Mouse (Mus musculus): ENCODE data around the gene Pcolce. TPM values are rescaled to one million over a fixed set of nuclear protein-coding genes. Genes with fewer than 3 reads are reported as not detected.

Gene Pcolce
- polyA plus RNA-seq, 2 experiments from 2014 or later: 0.53 TPM; not detected in 1

DNA sequence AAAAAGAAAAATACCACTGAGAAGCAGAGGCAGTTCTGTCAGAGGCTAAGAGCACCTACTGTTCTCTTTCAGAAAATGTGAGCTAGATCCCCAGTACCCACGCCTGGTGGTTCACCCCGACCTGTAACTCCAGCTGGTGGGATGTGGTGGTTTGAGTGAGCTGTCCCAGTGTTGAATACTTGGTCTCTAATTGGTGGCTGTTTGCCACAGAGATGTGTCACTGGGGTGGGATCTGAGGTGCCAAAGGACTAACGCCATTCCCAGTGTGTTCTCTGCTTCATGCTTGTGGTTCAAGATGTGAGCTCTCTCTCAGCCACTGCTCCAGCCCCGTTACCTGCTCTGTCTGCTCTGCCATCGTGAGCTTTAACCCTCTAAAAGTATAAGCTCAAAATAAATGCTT lies 23.1 kb downstream of the Pcolce start:
- no peak for ATAC-seq

DNA sequence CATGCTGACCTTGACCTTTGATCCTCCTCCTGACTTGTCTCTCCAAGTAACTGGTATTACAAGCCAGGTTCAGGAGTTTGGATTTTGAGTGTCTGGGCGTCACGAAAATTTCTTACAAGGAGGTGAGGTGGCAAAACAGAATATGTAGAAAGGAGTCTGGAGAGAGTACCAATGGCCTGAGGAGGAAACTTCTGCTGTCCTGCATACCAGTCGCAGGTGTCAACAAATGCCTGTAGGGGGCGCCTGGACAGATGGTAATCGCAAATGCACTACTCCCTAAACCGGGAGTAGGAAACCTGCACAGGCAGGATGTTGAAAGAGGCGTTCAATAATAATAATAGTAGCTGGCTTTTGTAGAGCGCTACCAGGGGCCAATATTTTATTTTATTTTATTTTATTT lies 28.6 kb downstream of the Pcolce start:
- no peak for ATAC-seq

DNA sequence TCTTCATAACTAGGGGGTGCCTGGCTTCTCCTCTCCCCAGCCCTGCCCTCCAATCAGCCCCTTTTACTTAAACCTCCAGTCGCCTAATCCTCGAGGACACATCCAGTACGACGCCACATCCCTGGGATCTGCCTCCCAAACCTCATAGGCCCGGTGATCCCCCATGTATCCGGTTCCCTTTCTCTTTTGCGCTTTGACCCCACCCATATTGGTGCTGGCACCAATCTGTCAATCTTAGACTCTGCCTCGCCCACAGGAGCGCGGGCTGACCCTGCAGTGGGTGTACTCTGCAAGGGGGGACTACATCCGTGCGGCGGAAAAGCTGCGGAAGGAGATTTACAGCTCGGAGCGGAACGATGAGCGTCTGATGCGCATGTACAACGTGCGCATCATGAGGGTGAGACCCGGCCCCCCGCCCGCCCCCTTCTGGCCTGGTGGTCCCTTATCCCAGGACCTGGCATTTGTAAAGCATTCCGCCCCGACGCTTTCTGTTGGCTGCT lies 29.9 kb downstream of the Pcolce start:
- ATAC-seq: no peak

DNA sequence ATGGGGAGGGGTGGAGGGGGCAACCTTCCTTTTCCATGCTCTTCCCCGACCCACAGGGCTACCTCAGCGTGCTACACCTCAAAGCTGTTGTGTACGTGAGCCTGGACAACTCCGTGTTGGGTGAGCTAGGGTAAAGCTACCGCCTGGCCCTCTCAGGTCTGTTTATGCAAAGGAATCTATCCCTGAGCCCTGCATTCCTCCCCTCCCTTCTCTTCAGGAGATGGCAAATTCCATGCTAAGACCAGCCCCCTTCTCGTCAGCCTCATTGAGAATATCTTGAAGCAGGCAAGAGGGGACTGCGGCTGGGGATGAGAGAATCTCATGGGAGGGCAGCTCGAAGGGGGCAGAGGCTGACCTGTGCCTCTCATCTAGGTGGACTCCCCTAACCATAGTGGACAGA lies 30.9 kb downstream of the Pcolce start:
- ATAC-seq: no peak

DNA sequence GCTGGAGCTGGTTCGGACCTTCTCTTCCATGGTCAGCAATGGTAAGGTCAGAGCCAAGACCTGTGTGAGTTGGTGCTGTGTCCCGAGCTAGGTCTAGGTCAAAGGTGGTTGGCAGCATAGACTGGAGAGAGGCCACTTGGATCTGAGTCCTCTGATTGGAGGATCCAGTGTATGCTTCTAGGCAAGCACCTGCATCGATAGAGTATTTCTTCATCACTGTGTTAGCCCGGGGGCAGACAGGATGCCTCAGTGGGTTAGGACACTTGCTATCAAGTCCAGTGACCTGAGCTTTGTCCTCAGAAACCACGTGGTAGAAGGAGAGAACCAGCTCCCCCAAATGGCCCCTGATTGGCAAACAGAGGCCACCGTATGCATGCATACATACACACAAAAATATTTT lies 33.3 kb downstream of the Pcolce start:
- ATAC-seq: no peak

DNA sequence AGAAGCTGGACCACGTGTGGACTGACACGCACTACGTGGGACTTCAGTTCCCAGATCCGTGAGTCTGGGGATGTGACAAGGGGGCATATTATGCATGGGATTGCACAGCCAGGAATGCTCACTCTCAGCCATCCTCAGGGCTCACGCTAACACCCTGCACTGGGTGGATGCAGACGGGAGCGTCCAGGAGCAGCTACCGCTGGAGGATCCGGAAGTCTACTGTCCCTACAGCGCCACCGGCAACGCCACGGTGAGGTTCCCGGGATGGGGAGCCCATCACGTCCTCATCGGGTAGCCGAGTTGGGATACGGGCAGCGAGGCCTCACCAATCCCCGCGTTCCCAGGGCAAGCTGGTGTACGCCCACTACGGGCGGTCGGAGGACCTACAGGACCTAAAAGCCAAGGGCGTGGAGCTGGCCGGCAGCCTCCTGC lies 39.1 kb downstream of the Pcolce start:
- ATAC-seq: no peak

DNA sequence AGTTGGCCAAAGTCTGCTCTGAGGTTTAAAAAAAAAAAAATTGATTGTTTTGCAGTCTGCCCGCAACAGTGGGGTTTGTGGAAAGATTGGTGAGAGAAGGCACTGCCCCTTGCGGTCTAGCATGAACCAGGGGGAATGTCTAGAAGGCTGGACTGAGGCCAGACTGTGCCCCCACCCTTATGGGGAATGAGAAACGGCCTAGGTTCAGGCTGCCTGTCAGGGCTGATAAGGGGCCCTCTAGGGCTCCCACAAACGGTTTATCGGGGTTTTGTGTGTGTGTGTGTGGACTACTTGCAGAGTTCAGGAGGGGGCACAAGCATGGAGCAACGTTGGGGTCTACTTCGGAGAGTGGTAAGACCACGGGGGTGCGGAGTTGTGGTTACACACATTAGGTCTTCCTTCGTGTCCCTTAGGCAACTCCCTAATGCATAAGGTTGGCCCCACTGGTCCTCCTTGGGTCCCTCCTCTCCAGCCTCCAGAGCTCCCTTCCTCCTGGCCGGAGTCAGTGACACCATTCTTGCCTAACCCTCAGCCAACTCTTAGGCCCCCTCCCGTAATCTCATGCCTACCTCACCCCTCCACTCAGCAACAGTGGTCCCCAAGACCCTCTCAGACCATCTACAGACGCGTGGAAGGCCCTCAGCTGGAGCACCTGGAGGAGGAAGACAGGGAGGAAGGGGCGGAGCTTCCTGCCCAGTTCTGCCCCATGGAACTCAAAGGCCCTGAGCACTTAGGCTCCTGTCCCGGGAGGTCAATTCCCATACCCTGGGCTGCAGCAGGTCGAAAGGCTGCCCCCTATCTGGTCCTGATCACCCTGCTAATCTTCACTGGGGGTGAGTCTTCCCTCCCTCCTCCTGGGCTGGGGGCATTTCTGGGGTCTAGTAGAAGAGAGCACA lies 42.6 kb downstream of the Pcolce start:
- ATAC-seq: no peak

DNA sequence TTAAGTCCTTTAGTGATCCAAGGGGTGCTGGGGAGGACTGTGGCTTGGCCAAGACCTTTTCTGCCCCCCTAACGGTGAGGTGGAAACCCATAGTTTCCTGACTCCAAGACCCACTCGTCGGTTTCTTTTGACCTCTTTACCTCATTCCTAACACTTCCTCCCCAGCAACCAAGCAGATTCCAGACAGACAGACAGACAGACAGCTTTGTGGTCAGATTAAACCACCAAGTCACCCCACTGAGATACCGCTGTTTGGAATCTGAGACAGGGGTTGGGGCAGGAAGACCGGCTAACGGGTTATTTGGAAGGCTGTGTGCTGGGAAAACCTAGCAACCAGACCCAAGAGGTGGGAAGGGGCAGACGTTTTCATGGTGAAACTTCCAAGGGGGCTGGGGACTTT lies 43.4 kb downstream of the Pcolce start:
- ATAC-seq: no peak

DNA sequence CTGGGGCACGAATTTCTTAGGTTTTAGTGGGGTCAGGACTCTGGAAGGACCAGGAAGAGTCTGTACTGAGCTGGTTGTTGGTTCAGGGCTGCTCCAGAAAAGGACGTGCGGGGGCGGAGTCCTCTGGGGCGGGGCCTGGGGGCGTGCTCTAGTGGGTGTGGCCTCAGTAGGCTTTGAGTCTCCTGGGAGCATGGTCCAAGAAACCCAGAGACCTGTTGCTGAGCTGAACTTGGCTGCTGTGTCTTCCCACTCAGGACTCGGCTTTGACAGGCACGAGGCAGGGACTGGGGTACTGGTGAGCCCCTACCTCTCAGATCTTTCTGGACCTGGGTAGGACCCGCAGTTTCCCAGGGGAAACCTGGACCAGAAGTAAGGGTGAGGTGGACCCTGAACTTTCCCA lies 43.9 kb downstream of the Pcolce start, which contains the start of gene Tfr2:
TSS of gene Tfr2 (plus strand) at position 176 of the 400 bp plus-strand sequence.
- ATAC-seq: no peak

DNA sequence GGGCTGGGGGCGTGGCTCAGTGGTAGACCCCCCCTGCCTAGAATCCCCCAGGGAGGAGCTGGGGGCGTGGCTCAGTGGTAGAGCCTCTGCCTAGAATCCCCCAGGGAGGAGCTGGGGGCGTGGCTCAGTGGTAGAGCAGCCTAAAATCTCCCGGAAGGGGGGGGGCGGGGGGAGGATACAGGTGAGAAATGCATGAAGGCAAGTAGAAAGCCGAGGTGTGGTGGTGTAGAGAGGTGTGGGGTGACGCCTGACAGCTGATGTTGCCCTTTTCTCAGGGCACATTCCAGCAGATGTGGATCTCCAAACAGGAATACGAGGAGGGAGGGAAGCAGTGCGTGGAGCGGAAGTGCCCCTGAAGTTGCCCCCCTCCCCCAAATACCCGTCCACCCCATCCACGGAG lies 44.6 kb downstream of the Pcolce start:
- no peak for ATAC-seq

DNA sequence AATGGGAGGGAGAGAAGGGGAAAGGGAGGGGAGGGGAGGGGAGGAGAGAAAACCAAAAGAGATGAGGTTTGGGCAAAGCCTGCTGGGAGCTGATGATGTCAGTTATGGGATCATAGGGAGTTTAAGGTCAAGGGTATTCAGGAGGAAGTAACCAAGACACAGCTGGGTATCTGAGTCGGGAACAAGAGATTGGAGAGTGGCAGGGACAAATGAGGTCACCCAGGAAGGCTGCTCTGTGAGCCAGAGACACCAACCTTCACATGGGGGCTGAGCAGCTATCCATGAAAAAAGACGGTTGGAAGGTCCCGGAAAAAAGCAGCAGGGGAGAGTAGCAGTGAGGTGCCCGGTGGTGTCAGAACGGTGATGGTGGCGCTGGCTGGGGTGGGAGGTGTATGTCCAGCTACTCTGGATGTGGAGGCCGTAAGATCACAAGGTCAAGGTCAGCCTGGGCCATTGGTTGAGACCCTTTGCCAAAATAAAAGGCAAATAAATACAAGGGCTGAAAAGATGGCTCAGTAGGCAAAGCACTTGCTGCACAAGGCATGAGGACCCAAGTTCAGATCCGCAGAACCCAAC lies 45.3 kb downstream of the Pcolce start:
- no peak for ATAC-seq

DNA sequence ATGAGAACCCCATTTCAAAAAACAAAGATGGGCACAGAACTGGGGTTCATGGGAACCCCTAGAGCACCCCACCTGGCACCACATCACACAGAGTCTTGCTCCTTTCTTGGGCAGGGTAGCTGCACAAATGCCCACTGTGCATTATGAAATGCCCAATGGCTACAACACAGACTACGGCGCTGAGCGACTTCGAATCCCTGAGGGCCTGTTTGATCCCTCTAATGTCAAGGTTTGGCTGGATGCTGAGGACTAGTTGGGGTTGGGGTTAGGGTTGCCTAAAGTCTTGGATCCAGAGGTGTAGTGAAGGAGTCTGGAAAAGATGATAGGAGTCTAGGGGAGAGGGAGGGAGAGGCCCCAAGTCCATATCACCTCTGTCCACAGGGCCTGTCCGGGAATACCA lies 47.2 kb downstream of the Pcolce start:
- no peak for ATAC-seq

DNA sequence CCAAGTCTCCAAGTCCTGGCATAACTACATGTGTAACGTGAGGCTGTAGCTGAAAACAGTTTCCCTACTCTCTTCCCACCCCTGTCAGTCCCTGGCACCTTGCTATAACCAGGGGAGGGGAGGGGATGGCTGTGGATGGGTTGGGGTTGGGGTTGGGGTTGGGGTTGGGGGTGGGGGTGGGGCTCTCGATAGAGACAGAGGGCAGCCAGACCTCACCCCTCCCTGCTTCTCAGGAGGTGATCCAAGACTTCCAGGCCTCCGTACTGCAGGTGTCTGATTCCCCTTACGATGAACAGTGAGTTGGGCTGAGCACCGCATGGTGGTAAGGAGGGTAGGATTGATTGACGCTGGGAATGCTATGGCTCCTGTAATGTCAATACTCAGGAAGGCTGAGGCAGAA lies 47.8 kb downstream of the Pcolce start:
- ATAC-seq: no peak

DNA sequence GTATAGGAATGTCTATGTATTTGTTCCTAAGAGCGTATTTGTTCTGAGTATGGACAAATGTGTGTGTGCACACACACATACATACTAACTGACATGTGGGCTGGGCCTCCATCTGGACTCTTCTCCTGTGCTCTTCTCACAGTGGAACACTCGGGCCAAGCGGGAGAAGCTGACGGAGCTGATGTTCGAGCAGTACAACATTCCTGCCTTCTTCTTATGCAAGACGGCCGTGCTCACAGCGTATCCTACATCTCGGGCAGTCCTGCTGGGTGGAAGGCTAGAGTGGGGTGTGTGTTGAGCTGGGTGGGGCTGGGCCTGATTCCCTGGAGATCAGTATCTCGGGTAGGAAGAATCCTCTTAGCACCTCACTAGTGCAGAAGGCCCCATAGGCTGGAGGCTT lies 50.6 kb downstream of the Pcolce start:
- ATAC-seq: no peak

DNA sequence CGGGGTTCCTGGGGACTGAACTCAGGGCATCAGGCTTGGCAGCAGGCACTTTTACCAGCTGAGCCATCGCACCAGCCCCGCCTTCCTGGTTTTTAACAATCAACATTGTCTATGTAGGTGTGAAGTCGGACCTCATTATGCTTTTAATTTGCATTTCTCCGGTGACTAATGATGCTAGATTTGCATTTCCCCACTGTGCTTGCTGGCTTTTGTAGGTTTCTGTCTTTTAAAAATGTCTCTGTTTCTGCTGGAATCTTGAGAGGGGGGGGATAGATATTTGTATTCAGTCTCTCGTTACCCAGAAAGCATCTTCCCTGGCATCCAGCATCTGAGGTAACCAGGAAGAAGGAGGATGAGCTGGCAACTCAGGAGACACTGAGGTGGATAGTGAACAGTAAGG lies 52.0 kb downstream of the Pcolce start:
- no peak for ATAC-seq

Other genes starting within 250 kb of the Pcolce start
- under 1 TPM; 0.11 to 0.21 TPM for gene Zan, start 136.7 kb downstream of the Pcolce start, polyA plus RNA-seq (2017; shearing (Covaris generic))
- gene Pop7, start 111.3 kb downstream of the Pcolce start, polyA plus RNA-seq (2017; shearing (Covaris generic)): 10 to 100 TPM; 60.7 to 66.2 TPM
- 10 to 100 TPM; 18.5 to 22.6 TPM for gene Gigyf1, start 95.2 kb downstream of the Pcolce start, polyA plus RNA-seq (2017; shearing (Covaris generic))
- gene Epo, start 80.5 kb downstream of the Pcolce start, polyA plus RNA-seq (2017; shearing (Covaris generic)): not detected
- 10 to 100 TPM; 73.0 to 82.7 TPM for gene Gnb2, start 80.3 kb downstream of the Pcolce start, polyA plus RNA-seq (2017; shearing (Covaris generic))
- gene Actl6b, start 60.3 kb downstream of the Pcolce start, polyA plus RNA-seq (2017; shearing (Covaris generic)): not detected
- under 1 TPM; 0.60 to 0.79 TPM for gene Tfr2, start 43.9 kb downstream of the Pcolce start, polyA plus RNA-seq (2017; shearing (Covaris generic))
- 10 to 100 TPM; 33.2 to 38.8 TPM for gene Mospd3, start 12.7 kb downstream of the Pcolce start, polyA plus RNA-seq (2017; shearing (Covaris generic))
- gene Fbxo24, start 15.2 kb upstream of the Pcolce start, polyA plus RNA-seq (2017; shearing (Covaris generic)): under 1 TPM in 1 of 2 experiments, not detected in 1; 0.33 TPM
- 10 to 100 TPM; 61.6 to 68.6 TPM for gene Lrch4, start 15.3 kb upstream of the Pcolce start, polyA plus RNA-seq (2017; shearing (Covaris generic))
- gene Gm20605, start 15.4 kb upstream of the Pcolce start, polyA plus RNA-seq (2017; shearing (Covaris generic)): 10 to 100 TPM in 1 of 2 experiments, 1 to 10 TPM in 1; 8.1 to 10.2 TPM
- gene Sap25, start 27.6 kb upstream of the Pcolce start, polyA plus RNA-seq (2017; shearing (Covaris generic)): 10 to 100 TPM; 30.0 to 32.3 TPM
- not detected for gene Irs3, start 31.9 kb upstream of the Pcolce start, polyA plus RNA-seq (2017; shearing (Covaris generic))
- gene Agfg2, start 70.9 kb upstream of the Pcolce start, polyA plus RNA-seq (2017; shearing (Covaris generic)): 10 to 100 TPM; 15.8 to 20.1 TPM
- gene Nyap1, start 127.8 kb upstream of the Pcolce start, polyA plus RNA-seq (2017; shearing (Covaris generic)): under 1 TPM in 1 of 2 experiments, not detected in 1; 0.19 TPM
- 10 to 100 TPM; 62.9 to 82.3 TPM for gene Tsc22d4, start 131.9 kb upstream of the Pcolce start, polyA plus RNA-seq (2017; shearing (Covaris generic))
- gene Ppp1r35, start 165.1 kb upstream of the Pcolce start, polyA plus RNA-seq (2017; shearing (Covaris generic)): 1 to 10 TPM; 7.2 to 8.8 TPM
- 10 to 100 TPM; 22.4 to 26.9 TPM for gene Mepce, start 173.9 kb upstream of the Pcolce start, polyA plus RNA-seq (2017; shearing (Covaris generic))
- gene Zcwpw1, start 174.0 kb upstream of the Pcolce start, polyA plus RNA-seq (2017; shearing (Covaris generic)): 10 to 100 TPM in 1 of 2 experiments, 1 to 10 TPM in 1; 5.9 to 10.9 TPM
- gene Pilra, start 222.5 kb upstream of the Pcolce start, polyA plus RNA-seq (2017; shearing (Covaris generic)): not detected
- gene Pilrb1, start 244.3 kb upstream of the Pcolce start, polyA plus RNA-seq (2017; shearing (Covaris generic)): 1 to 10 TPM in 1 of 2 experiments, not detected in 1; 1.6 TPM

All from activated CD4-positive, CD25-positive, alpha-beta regulatory T cell, adult 4 months (primary cell).